Mouse (Mus musculus) mouse embryonic stem cell (cell line): Measurements from ENCODE around the gene Fgf3.

Experiments used
- in situ Hi-C, 2 experiments: fragments of 300-500 bp; cut with MboI; formaldehyde crosslinking; loops; 1 replicate in 1 of 2; 3 replicates in 1 of 2; pipeline ENCODE4 v1.14.3; 2019 to 2020; ENCODE audit warnings: low sequenced_read_pairs in 2 of 2, low pct_unique_long_range_greater_than_20kb in 1 of 2, mixed read lengths in 1 of 2; ENCODE audit not compliant: unreplicated experiment in 1 of 2

Gene Fgf3

DNA sequence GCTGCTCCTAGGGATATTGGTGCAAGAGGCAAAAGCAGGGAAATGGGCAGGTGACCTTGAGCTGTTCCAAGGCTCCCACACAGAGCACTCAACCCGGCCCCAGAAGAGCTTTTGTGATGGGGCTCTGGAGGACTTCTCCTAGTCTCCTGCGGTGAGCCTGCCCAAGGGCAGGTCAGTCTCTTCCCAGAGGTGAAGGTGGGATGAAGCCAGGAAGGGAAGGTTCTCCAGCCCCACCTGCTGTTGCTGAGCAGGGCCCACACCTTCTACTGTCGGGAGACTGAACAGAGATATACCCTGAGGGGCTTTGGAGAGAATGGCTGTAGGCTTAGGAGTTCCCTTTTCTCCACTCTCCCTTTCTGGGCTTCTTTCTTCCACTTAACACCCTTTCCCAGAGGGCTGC, 13.4 kb downstream of the Fgf3 start:
- in situ Hi-C loops = no loop called here

DNA sequence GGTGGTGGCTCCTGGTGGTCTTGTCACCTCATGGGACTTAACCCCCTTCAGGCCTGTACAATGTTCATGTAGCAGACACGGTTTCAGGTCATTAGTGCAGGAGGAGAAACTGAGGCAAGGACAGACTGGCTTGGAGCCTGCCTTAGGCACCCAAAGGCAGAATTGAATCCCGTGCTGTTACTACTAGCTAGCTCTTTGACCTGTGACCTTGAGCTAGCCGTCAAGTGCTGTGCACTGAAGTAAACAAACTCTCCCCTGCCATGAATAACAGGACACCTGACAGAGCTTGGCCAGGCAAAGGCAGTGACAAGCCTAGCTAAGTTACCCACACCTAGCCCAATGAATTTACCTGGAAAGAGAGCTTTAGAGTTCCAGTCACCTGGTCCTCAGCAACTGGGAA, 17.1 kb downstream of the Fgf3 start:
- in situ Hi-C loops = no loop called here

DNA sequence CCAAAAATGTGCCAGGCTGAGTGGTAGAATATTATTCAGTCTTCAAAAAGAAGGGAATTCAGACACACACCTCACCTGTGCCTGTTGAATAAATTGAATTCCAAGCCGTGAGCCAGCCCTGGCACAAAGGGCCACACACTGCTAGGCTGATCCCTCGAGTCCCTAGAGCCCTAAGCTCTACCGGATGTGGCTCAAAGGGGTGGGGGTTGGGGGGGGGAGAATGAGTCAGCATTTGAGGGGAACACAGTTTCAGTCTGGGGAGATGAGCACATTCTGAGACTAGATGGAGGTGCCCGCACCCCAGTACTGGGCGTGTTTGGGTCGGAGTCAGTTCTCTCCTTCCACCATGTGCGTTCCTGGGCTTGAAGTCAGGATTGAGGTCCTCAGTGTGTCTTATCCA, 19.3 kb downstream of the Fgf3 start:
- in situ Hi-C loops = no loop called here

DNA sequence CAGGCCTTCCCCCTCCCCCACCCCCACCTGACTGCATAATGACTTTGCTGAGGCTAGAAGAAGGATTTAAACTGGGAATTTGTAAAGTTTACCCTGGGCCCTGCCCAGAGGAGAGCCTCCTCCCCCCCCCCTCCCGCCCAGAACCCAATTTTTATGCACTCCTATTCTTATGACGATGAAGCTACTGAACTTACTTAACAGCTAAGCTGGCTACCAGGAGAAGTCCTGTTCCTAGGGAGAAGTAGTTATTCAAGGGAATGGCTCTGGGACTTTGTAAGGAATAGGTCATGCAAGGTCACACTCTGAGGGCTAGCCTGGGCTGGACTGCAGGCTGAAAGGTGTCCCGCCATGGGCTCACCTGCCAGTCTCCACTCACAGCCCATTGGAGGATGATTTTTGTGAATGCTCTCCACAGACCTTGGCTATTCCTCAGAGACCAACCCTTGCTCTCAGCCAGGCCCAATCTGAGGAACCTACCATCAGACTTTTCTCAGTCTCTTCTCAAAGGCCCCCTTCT, 20.0 kb downstream of the Fgf3 start:
- in situ Hi-C loops = no loop called here

DNA sequence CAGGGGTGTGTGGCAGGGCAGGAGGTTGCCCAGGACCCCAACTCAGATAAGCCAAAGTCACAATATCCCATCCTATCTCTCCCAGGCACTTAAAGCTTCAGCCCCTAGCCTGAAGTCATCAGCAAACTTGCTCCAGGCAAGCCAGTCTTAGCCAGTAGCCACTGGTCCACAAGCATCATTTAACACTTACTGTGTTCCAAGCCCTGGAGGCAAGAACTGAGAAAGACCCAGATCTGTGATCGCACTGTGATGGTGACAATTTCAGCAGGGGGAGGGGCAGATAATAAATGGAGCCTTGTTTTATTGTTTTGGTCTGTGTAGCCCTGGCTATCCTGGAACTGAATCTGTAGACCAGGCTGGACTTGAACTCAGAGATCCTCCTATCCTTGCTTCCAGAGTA, 20.8 kb downstream of the Fgf3 start:
- in situ Hi-C loops = no loop called here

GRCm38 (mm10) chr7:144861056-144861768, 23.3 kb downstream of the Fgf3 start:
- in situ Hi-C loops = no loop called here

GRCm38 (mm10) chr7:144861769-144862070, 23.8 kb downstream of the Fgf3 start:
- in situ Hi-C loops = no loop called here

DNA sequence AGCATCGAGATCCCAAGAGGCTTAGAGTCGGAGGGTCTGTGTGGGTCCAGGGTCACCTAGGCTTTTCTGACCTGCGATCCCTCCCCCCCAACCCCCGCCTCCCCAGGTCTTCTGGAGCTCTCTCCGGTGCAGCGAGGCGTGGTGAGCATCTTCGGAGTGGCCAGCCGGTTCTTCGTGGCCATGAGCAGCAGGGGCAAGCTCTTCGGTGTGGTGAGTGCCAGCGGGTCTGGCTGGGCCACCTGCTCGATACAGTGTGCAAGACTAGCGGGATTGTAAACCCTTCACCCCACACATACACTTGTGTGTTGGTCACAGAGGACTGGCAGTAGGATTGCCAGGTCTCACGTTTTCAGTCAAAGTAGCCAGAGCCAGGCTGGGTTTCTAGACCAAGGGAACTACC, 24.2 kb downstream of the Fgf3 start:
- in situ Hi-C loops = no loop called here

DNA sequence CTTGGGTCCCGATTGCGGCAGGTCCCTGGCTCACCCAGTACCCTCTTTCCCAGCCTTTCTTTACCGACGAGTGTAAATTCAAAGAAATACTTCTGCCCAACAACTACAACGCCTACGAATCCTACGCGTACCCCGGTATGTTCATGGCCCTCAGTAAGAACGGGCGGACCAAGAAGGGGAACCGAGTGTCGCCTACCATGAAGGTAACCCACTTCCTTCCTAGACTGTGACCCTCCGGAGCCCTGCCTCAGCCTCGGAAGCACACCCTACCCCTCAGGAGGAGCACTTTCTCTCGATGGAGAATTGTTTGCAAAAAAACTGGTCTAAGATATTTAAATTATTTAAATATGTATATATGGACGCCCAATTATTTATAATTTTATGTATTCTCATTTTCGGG, 24.8 kb downstream of the Fgf3 start:
- in situ Hi-C loops = no loop called here

- in situ Hi-C loops = no loop called here
These were observed 25.3 kb downstream of the Fgf3 start for GRCm38 (mm10) chr7:144863196-144863595.

DNA sequence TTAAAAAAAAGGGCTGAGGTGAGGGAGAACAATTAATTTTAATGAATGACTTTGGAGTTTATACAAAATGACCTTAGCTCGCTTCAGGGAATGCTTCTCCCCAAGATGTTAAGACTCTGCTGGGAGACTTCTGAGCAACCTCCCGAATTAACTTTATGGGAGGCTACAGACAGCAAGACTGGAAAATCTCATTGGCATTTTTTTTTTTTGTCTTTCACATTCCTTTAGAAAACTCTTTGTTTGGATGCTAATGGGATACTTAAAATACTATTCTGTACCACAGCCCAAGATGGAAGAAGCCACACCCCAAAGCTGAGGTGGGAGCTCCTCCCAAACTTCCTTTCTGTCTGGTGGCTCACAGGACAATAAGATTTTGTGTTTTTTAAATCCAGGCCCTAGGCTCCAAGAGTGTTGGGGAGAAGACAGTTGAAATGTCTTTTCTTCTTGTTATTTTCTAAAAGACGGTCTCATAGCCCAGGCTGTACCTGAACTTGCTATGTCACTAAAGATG, 26.3 kb downstream of the Fgf3 start:
- in situ Hi-C loops = no loop called here

- in situ Hi-C loops = no loop called here
These were observed 29.3 kb downstream of the Fgf3 start for GRCm38 (mm10) chr7:144867161-144867560.

- in situ Hi-C loops = no loop called here
These were observed 29.7 kb downstream of the Fgf3 start for GRCm38 (mm10) chr7:144867602-144868001.

- in situ Hi-C loops = no loop called here
These were observed 34.5 kb downstream of the Fgf3 start for GRCm38 (mm10) chr7:144872420-144872819.

- in situ Hi-C loops = no loop called here
These were observed 35.3 kb downstream of the Fgf3 start for GRCm38 (mm10) chr7:144873160-144873559.

GRCm38 (mm10) chr7:144874226-144874625, 36.3 kb downstream of the Fgf3 start:
- in situ Hi-C loops = no loop called here

DNA sequence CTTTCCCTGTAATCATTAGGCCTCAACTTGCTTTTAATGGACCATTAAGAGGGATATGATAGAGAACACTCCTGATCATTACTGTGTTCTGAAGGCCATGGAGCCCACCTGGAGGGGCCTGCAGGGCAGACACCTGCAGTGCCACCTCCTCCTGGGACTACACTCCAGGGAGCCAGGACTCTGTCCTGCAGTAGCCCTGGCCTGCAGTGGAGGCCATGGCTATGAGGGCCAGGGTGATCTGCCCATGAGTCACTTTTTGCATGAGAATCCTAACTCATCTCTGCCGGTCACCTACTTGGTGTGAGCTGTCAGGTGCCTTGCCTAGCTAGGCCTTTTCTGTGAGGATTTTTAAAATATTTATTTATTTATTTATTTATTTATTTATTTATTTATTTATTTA, 40.5 kb downstream of the Fgf3 start:
- in situ Hi-C loops = no loop called here

DNA sequence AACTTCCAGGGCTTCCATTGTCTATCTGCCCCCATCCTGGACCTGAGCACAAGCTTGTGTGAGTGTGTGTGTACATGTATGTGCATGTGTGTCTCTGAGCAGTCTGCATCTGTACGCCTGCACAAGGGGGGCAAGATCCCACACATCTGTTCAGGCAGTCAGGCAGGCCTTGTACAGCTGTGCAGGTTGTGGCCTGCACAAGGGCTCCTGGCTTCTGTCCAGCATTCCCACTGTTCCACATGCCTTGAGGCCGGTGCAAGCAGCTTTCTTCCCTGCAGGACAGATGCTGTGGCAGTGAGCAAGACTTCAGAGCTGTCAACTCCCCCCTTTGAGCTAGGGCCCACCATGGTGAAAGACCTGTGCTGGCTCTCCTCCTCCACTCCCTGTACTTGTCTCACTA, 45.2 kb downstream of the Fgf3 start:
- in situ Hi-C loops = loop anchor here in 1 of 2 experiments (5.0 kb wide), 1 partner anchor 36 kb away; the partner anchor contains the start of gene Fgf4

DNA sequence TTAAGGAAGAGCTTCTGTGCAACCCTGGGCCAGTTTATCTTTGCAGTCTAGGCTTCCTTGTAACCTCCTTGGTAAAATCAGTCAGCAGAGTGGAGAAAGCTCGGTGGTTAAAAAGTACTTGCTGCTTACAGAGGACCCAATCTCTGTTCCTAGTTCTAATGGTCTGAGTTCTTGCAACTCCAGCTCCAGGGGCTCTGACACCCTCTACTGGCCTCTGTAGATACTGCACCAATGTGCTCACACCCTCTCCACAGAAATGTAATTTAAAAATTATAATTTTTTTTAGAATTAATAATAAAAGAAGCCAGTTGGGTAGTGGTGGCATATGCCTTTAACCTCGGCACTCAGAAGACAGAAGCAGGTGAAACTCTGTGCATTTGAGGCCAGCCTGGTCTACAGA, 49.8 kb downstream of the Fgf3 start:
- in situ Hi-C loops = no loop called here

DNA sequence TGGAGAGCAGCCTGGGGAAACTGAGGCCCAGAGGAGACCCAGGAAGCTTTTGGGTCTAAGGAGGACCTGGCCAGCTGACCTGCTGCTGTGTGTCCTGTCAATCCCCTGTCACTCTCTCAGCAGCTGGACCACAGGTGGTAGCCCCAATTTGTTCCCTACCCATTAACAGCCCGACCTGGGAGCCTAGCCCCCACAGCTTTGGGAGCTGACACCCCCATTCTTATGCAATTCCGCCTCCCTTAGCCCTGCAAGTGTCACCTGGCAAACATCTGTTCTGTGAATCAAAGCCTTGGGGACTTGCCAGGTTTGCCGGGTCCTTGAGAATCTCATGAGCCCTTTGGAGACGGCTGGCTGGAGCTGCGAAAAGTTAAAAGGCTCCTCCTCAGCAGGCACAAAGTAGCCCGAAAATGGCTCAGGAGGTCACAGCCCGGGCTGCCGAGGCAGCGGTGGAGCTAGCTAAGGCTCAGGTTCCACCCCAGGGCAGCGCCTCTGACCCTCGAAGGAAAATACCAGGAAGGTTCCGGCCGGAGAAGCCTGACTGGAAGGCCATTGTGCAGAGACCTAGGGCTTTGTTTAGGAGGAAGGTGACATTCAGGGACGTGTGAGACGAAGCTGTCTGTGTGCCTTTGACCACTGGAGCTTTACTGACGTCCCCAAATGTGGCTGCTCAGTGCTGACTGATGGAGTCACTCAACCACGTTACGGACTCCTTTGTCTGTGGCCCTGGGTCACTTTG, 50.8 kb downstream of the Fgf3 start:
- in situ Hi-C loops = no loop called here
